Mouse (Mus musculus) midbrain, postnatal 0 days (tissue): Measurements from ENCODE around the gene Cacna1i. TPM values are rescaled to one million over a fixed set of nuclear protein-coding genes. Genes with fewer than 3 reads are reported as not detected.

Experiments used
- ATAC-seq: fragments of 200-750 bp; cut with Nextera tagmentation; 2 replicates; pipeline ENCODE4 v1.8.0; 2017; ENCODE audit warnings: moderate number of reproducible peaks, mild to moderate bottlenecking, moderate TSS enrichment, moderate library complexity; ENCODE audit not compliant: low FRiP score
- DNase-seq: peaks from one replicate; pipeline ENCODE4 v3.0.0-alpha.2; 2015; ENCODE audit warnings: low spot score
- H3K27ac ChIP-seq: fragments of 300-500 bp; sonication (generic); 2 replicates; pipeline ENCODE4 v1.5.1; 2014; ENCODE audit warnings: low read depth, mild to moderate bottlenecking, low read length, mixed read lengths
- H3K27me3 ChIP-seq: fragments of 300-500 bp; sonication (generic); 2 replicates; pipeline ENCODE4 v1.6.1; 2014; ENCODE audit warnings: low read length, control low read depth, mixed read lengths; ENCODE audit not compliant: insufficient read depth
- H3K36me3 ChIP-seq: fragments of 300-500 bp; sonication (generic); 2 replicates; pipeline ENCODE4 v1.6.1; 2014; ENCODE audit warnings: low read length, control low read depth, mixed read lengths; ENCODE audit not compliant: insufficient read depth
- H3K4me1 ChIP-seq: fragments of 300-500 bp; sonication (generic); 2 replicates; pipeline ENCODE4 v1.6.1; 2014; ENCODE audit warnings: mild to moderate bottlenecking, control low read depth, antibody characterized with exemption, low read length, mixed read lengths; ENCODE audit not compliant: insufficient read depth
- H3K4me2 ChIP-seq: fragments of 300-500 bp; sonication (generic); 2 replicates; pipeline ENCODE4 v1.6.1; 2014; ENCODE audit warnings: low read depth, mild to moderate bottlenecking, low read length, mixed read lengths; ENCODE audit not compliant: poor library complexity, severe bottlenecking
- H3K4me3 ChIP-seq: fragments of 300-500 bp; sonication (generic); 2 replicates; pipeline ENCODE4 v1.5.1; 2014; ENCODE audit warnings: low read depth, mild to moderate bottlenecking, low read length, moderate library complexity
- H3K9ac ChIP-seq: fragments of 300-500 bp; sonication (generic); replicated peaks from 2 replicates; pipeline ENCODE4 v1.6.1; 2014; ENCODE audit warnings: mild to moderate bottlenecking, low read length, moderate library complexity, mixed read lengths; ENCODE audit not compliant: poor library complexity, severe bottlenecking
- H3K9me3 ChIP-seq: fragments of 300-500 bp; sonication (generic); 2 replicates; pipeline ENCODE4 v1.6.1; 2016; ENCODE audit warnings: low read length, control low read depth
- CTCF ChIP-seq: IDR thresholded peaks from 2 replicates; pipeline ENCODE4 v1.5.1; 2016; ENCODE audit warnings: antibody characterized with exemption, mild to moderate bottlenecking
- WGBS: fragments of 180-500 bp; shearing (Covaris S2); extraction: QIAGEN DNeasy Blood & Tissue Kit; methylation state at CpG from one replicate; pipeline ENCODE4 v1.1.7; 2014; 5-methylcytosine and 5-hydroxymethylcytosine counted together
- polyA plus RNA-seq: library from polyadenylated mRNA; unstranded; fragments of >200 nt; fragmentation: Nextera tagmentation; extraction: Ambion mirVana; gene quantifications from 2 replicates; pipeline ENCODE4 v1.2.1, GENCODE M21; 2015
- total RNA-seq: library from RNA; depleted of rRNA; stranded (reverse); fragments of >200 nt; gene quantifications from 2 replicates; pipeline ENCODE4 v1.2.3, GENCODE M21; 2014

Cacna1i gene
- total and polyA plus RNA-seq, 2 experiments from 2014 or later: 1.1 to 14.6 TPM

DNA sequence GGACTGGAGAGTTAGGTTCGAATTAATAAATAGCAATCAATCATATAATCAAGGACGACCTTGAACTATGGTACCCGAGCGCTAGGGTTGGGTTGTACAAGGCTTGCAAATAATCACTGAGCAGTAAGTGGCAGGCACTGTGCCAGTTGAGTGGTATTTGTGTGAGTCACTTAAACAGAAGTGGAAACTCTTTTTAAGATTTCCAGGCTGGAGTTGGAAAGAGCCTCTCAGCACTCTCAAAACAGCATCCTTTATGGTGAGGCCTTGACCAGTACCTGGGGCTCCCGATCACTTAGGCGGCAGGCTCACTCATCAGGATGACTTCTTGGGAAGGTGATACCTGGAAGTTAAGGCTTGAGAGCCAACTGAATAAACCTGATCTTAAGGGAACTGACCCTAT is 32.8 kb upstream of the Cacna1i start:
- Histone ChIP-seq H3K27ac (peak overlapping the region; percentile 99), H3K4me2 (peak overlapping the region; percentile 95), H3K9me3 (no peaks in the 10 kb centered on the region), H3K4me1 (peaks cover 6% of the 10 kb centered on the region; the same call in 1 of the 2 replicates), H3K36me3 (peaks cover 48% of the 10 kb centered on the region), H3K9ac (peak overlapping the region; percentile 62), H3K4me3 (peak overlapping the region; percentile 90), H3K27me3 (no peaks in the 10 kb centered on the region)
- no peak for ATAC-seq
- TF ChIP-seq CTCF: no peak
- 59% methylated on average over 6 of the region's 6 CpGs for WGBS
- DNase-seq: no peak

DNA sequence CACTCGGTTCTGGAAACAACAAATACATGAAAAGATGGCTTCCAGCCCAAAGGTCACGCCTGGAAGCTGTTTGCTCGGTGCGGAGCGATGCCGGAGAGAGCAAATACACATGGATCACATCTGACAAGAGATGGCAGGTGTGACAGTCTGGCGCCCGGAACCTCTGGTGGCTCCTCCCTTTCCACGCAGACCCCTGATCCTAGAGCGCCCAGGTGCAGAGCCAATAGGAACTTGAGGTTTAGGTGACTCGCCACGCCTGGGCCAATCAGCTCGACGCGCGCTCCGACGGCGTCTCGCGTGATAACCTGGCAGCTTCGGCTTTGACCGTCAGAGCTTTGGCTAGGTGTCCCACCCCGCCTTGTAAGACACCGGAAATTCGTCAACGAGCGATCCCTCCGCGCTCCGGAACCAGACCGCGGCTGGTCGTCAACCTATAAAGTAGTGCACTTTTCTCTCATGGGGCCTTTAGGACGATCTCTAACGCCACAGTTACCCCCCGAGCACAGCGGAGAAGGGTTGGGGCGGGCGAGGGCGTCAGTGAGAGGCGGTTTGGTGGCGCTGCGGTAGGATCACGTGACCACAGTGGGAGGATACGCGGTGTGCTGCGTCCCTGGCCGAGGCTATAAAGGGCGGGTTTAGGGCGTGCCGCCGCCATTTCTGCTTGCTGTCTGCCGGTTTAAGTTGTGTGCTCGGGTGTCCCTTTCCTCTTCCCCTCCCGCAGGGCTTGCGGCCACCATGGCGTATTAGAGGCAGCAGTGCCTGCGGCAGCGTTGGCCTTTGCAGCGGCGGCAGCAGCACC is 32.0 kb upstream of the Cacna1i start, which contains the start of gene Atf4:
TSS of gene Atf4 (plus strand) at position 338 of the 799 bp plus-strand sequence.
- H3K9me3 ChIP-seq: no peaks in the 10 kb centered on the region
- peak within 1 kb of the TSS; percentile 90 for H3K4me3 ChIP-seq
- DNase-seq (peak; percentile 100), ATAC-seq (peak; percentile 95)
- H3K27ac ChIP-seq: peak within 1 kb of the TSS; percentile 99
- H3K4me2 ChIP-seq: peak within 1 kb of the TSS; percentile 95
- under 1% methylated on average over 61 of the region's 62 CpGs for WGBS
- peaks cover 44% of the 10 kb centered on the region for H3K36me3 ChIP-seq
- TF ChIP-seq CTCF: no peak; the same call in 1 of the 2 replicates
- peaks cover 6% of the 10 kb centered on the region; the same call in 1 of the 2 replicates for H3K4me1 ChIP-seq
- peak within 1 kb of the TSS; percentile 100 for H3K9ac ChIP-seq
- no peaks in the 10 kb centered on the region for H3K27me3 ChIP-seq

DNA sequence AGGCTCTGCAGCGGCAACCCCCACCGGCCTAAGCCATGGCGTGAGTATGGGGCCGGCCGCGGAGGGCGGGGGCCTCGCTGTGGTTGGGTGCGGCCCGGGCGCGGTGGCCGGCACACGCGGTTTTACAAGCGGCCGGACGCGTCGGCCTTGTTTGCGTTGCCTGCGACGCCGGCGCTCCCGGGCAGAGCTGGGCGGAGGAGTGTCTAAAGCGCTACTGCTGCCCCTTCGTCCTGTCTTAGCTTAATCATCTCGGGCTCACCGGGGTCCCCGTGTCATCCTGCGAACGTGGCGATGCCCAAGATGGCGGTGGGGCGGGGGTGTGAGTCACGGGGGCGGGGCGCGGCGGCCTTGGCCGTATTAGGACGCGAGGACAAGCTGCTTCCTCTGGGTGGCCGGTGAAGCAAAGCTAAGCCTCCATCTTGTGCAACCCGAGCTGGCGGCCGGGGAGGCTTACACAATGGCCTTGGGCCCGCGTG is 31.4 kb upstream of the Cacna1i start:
- peak; percentile 53 for ATAC-seq
- TF ChIP-seq CTCF: no peak
- Histone ChIP-seq H3K4me1 (peaks cover 6% of the 10 kb centered on the region; the same call in 1 of the 2 replicates), H3K9me3 (no peaks in the 10 kb centered on the region), H3K36me3 (peaks cover 43% of the 10 kb centered on the region), H3K4me2 (peak overlapping the region; percentile 95), H3K4me3 (peak overlapping the region; percentile 90), H3K9ac (peak overlapping the region; percentile 100), H3K27me3 (no peaks in the 10 kb centered on the region), H3K27ac (peak overlapping the region; percentile 99)
- WGBS: under 1% methylated on average over 51 of the region's 51 CpGs
- DNase-seq: peak; percentile 89

DNA sequence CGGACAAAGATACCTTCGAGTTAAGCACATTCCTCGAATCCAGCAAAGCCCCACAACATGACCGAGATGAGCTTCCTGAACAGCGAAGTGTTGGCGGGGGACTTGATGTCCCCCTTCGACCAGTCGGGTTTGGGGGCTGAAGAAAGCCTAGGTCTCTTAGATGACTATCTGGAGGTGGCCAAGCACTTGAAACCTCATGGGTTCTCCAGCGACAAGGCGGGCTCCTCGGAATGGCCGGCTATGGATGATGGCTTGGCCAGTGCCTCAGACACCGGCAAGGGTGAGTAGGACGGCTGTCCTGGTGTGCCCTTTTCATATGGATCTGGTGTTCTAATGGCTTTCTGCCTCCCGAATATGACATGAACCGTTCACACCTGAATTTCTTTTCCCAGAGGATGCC is 30.8 kb upstream of the Cacna1i start:
- no peak for DNase-seq
- no peak for TF ChIP-seq CTCF
- no peak for ATAC-seq
- H3K27ac ChIP-seq: peak overlapping the region; percentile 99
- H3K4me2 ChIP-seq: peak overlapping the region; percentile 95
- peak overlapping the region; percentile 90 for H3K4me3 ChIP-seq
- H3K36me3 ChIP-seq: peaks cover 39% of the 10 kb centered on the region
- peak overlapping the region; percentile 100 for H3K9ac ChIP-seq
- 11% methylated on average over 16 of the region's 16 CpGs for WGBS
- H3K4me1 ChIP-seq: peaks cover 6% of the 10 kb centered on the region; the same call in 1 of the 2 replicates
- H3K27me3 ChIP-seq: no peaks in the 10 kb centered on the region
- H3K9me3 ChIP-seq: no peaks in the 10 kb centered on the region

DNA sequence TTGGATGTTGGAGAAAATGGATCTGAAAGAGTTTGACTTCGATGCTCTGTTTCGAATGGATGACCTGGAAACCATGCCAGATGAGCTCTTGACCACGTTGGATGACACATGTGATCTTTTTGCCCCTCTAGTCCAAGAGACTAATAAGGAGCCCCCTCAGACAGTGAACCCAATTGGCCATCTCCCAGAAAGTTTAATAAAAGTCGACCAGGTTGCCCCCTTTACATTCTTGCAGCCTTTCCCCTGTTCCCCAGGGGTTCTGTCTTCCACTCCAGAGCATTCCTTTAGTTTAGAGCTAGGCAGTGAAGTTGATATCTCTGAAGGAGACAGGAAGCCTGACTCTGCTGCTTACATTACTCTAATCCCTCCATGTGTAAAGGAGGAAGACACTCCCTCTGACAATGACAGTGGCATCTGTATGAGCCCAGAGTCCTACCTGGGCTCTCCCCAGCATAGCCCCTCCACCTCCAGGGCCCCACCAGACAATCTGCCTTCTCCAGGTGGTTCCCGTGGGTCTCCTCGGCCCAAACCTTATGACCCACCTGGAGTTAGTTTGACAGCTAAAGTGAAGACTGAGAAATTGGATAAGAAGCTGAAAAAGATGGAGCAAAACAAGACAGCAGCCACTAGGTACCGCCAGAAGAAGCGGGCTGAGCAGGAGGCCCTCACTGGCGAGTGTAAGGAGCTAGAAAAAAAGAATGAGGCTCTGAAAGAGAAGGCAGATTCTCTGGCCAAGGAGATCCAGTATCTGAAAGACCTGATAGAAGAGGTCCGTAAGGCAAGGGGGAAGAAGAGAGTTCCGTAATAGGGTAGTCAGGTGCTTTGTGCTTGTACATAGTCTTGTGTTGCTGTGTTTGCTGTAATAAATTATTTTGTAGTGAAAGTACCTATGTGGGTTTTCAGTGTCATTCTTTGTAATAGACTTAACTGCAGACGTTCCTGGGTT is 30.1 kb upstream of the Cacna1i start:
- Histone ChIP-seq H3K4me1 (peaks cover 6% of the 10 kb centered on the region; the same call in 1 of the 2 replicates), H3K4me3 (peak overlapping the region; percentile 90), H3K27ac (no peak overlapping the region), H3K9ac (peak overlapping the region; percentile 100), H3K36me3 (peaks cover 36% of the 10 kb centered on the region), H3K4me2 (peak overlapping the region; percentile 95), H3K27me3 (no peaks in the 10 kb centered on the region), H3K9me3 (no peaks in the 10 kb centered on the region)
- no peak for ATAC-seq
- no peak for DNase-seq
- WGBS: 65% methylated on average over 12 of the region's 12 CpGs
- no peak for TF ChIP-seq CTCF
